Mouse (Mus musculus): ENCODE results near the gene Med18. TPM values are rescaled to one million over a fixed set of nuclear protein-coding genes. Genes with fewer than 3 reads are reported as not detected.

Med18 gene
- polyA plus RNA-seq, 1 experiment: 3.0 TPM

DNA sequence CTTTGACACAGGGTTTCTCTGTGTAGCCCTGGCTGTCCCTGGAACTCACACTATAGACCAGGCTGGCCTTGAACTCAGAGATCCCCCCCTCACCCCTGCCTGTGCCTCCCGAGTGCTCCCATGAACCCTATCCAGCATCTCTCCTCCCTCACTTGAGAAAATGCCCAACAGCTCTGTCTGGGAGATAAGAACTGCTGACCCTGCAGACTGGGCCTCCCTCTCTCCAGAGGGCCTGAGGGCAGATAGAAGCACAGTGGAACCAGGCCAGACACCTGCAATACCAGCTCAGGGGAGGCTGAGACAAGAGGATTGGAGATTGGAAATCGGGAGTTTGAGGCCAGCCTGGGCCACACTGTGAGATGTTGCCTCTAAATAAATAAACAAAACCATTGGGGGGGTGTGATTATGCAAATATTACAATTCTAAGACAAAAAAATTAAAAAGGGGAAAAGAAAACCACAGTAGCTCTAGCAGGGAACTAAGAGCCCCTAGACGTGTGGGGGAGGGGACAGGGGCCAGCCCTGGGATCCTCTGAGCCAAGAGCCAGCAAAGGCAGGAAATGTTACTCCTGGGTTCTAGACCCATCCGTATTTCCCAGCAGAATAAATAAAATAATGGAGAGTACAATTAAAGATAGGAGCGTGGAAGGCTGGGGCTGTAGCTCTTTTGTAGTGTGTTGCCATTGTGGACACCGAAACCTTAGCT is 41.5 kb upstream of the Med18 start:
- H3K4me3 ChIP-seq (ENCODE audit: control insufficient read depth, low read depth, low read length): no peak overlapping the region
- no peak overlapping the region for H3K27ac ChIP-seq (ENCODE audit: control insufficient read depth, insufficient read depth, low read depth, low read length)
- no peaks in the 10 kb centered on the region for H3K27me3 ChIP-seq (ENCODE audit: control insufficient read depth, insufficient read depth, low read length)
- no peaks in the 10 kb centered on the region for H3K36me3 ChIP-seq (ENCODE audit: control insufficient read depth, insufficient read depth, low read length)
- H3K4me1 ChIP-seq (ENCODE audit: control insufficient read depth, insufficient read depth, low read length): peaks cover 7% of the 10 kb centered on the region
- TF ChIP-seq POLR2A (IDR thresholded peaks at IDR 0.05; ENCODE audit: control insufficient read depth, low read depth, low read length): no peak

DNA sequence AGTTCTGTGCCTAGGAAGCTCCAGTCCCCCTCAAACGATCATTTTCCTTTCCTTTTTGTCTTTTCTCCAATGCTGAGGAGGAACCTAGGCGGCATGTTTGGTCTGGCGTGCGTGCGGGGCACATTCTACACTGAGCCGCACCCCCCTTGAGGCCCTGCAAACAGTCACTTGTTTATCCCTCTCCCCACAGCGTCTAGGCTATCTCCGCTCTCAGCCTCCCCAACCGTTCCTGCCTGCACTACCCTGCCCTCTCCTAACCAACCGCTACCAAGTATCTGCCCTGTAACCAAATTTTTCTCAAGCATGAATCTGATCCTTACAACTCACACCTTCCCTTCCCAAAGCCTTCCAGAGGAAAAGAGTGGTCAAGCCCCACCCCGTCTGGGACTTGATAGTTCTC is 39.6 kb upstream of the Med18 start:
- no peak overlapping the region for H3K4me3 ChIP-seq (ENCODE audit: control insufficient read depth, low read depth, low read length)

GRCm38 (mm10) chr4:132501639-132502038 is 37.9 kb upstream of the Med18 start:
- TF ChIP-seq CTCF (IDR thresholded peaks at IDR 0.05; ENCODE audit: control insufficient read depth, insufficient read depth, insufficient replicate concordance, low read depth, low read length): no peak
- no peak for TF ChIP-seq POLR2A (IDR thresholded peaks at IDR 0.05; ENCODE audit: control insufficient read depth, low read depth, low read length)
- Histone ChIP-seq H3K36me3 (ENCODE audit: control insufficient read depth, insufficient read depth, low read length) (peaks cover 4% of the 10 kb centered on the region), H3K27ac (ENCODE audit: control insufficient read depth, insufficient read depth, low read depth, low read length) (no peak overlapping the region), H3K27me3 (ENCODE audit: control insufficient read depth, insufficient read depth, low read length) (no peaks in the 10 kb centered on the region), H3K4me1 (ENCODE audit: control insufficient read depth, insufficient read depth, low read length) (no peaks in the 10 kb centered on the region), H3K4me3 (ENCODE audit: control insufficient read depth, low read depth, low read length) (no peak overlapping the region)

More for the DNA sequence above, 39.6 kb upstream of the Med18 start:
- Histone ChIP-seq H3K4me1 (ENCODE audit: control insufficient read depth, insufficient read depth, low read length) (no peaks in the 10 kb centered on the region; the same call in 1 of the 2 replicates), H3K27me3 (ENCODE audit: control insufficient read depth, insufficient read depth, low read length) (no peaks in the 10 kb centered on the region), H3K27ac (ENCODE audit: control insufficient read depth, insufficient read depth, low read depth, low read length) (0 out of 2 replicates have a peak overlapping the region, but pooled peaks have one; percentile 16), H3K36me3 (ENCODE audit: control insufficient read depth, insufficient read depth, low read length) (no peaks in the 10 kb centered on the region)
- no peak for TF ChIP-seq CTCF (IDR thresholded peaks at IDR 0.05; ENCODE audit: control insufficient read depth, insufficient read depth, insufficient replicate concordance, low read depth, low read length)
- no peak for TF ChIP-seq POLR2A (IDR thresholded peaks at IDR 0.05; ENCODE audit: control insufficient read depth, low read depth, low read length)

DNA sequence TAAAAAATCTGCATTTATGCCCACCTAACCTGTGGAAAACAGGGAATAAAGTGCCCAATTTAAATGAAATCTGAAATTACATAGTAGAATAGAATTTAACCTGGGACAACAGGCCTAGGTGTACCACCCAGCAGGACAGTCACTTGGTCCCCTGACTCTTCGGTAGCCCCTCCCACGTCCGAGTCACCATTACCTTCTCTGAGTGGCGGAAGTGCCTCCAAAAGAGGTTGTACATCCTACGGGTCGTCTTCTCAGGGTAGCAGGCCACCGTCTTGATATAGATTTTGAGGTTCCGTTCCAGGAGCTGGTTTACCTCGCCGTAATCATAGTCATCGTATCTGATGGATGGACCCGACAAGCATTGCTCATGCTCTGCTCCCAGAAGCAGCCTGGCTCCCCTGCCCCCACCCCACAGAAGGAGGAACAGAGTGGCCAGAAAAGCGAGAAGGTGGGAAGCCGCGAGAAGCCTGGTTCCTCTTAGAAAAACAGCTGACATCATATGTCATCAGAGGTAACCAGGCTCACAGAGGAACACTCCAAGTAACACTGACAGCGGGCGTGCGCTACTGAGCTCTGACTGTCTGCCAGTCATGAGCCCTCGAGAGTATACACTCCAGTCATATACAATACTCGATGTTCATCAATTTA is 30.7 kb upstream of the Med18 start:
- Histone ChIP-seq H3K27ac (ENCODE audit: control insufficient read depth, insufficient read depth, low read depth, low read length) (no peak overlapping the region), H3K27me3 (ENCODE audit: control insufficient read depth, insufficient read depth, low read length) (no peaks in the 10 kb centered on the region), H3K4me1 (ENCODE audit: control insufficient read depth, insufficient read depth, low read length) (peaks cover 2% of the 10 kb centered on the region), H3K36me3 (ENCODE audit: control insufficient read depth, insufficient read depth, low read length) (peaks cover 4% of the 10 kb centered on the region), H3K4me3 (ENCODE audit: control insufficient read depth, low read depth, low read length) (no peak overlapping the region)
- TF ChIP-seq CTCF (IDR thresholded peaks at IDR 0.05; ENCODE audit: control insufficient read depth, insufficient read depth, insufficient replicate concordance, low read depth, low read length) (no peak), POLR2A (IDR thresholded peaks at IDR 0.05; ENCODE audit: control insufficient read depth, low read depth, low read length) (no peak)

GRCm38 (mm10) chr4:132492178-132493060 is 28.7 kb upstream of the Med18 start:
- Histone ChIP-seq H3K36me3 (ENCODE audit: control insufficient read depth, insufficient read depth, low read length) (peaks cover 2% of the 10 kb centered on the region), H3K4me3 (ENCODE audit: control insufficient read depth, low read depth, low read length) (no peak overlapping the region), H3K27ac (ENCODE audit: control insufficient read depth, insufficient read depth, low read depth, low read length) (no peak overlapping the region), H3K4me1 (ENCODE audit: control insufficient read depth, insufficient read depth, low read length) (peaks cover 2% of the 10 kb centered on the region), H3K27me3 (ENCODE audit: control insufficient read depth, insufficient read depth, low read length) (no peaks in the 10 kb centered on the region)
- TF ChIP-seq POLR2A (IDR thresholded peaks at IDR 0.05; ENCODE audit: control insufficient read depth, low read depth, low read length) (no peak), CTCF (IDR thresholded peaks at IDR 0.05; ENCODE audit: control insufficient read depth, insufficient read depth, insufficient replicate concordance, low read depth, low read length) (no peak)

DNA sequence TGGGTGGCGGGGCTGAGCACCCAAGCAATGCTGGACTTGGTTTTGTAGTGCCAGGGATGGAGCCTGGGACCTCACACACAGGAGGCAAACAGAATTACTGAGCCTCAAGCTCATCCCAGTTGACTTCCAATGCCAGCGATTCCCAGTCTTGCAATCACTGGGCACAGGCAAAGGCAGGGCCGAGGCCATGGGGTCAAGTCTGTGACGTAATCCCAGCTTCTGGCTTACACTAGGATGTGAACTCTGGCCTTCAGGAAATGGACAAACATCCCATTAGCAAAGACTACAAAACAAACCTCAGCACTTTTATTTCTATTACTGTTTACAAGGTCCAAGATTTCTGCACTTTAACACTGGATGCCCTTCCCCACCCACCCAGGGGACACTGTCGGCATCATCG is 28.0 kb upstream of the Med18 start:
- no peak overlapping the region for H3K27ac ChIP-seq (ENCODE audit: control insufficient read depth, insufficient read depth, low read depth, low read length)
- no peak for TF ChIP-seq POLR2A (IDR thresholded peaks at IDR 0.05; ENCODE audit: control insufficient read depth, low read depth, low read length)
- TF ChIP-seq CTCF (IDR thresholded peaks at IDR 0.05; ENCODE audit: control insufficient read depth, insufficient read depth, insufficient replicate concordance, low read depth, low read length): no peak
- peaks cover under 1% of the 10 kb centered on the region for H3K36me3 ChIP-seq (ENCODE audit: control insufficient read depth, insufficient read depth, low read length)
- peaks cover 2% of the 10 kb centered on the region for H3K4me1 ChIP-seq (ENCODE audit: control insufficient read depth, insufficient read depth, low read length)
- no peaks in the 10 kb centered on the region for H3K27me3 ChIP-seq (ENCODE audit: control insufficient read depth, insufficient read depth, low read length)
- H3K4me3 ChIP-seq (ENCODE audit: control insufficient read depth, low read depth, low read length): no peak overlapping the region

DNA sequence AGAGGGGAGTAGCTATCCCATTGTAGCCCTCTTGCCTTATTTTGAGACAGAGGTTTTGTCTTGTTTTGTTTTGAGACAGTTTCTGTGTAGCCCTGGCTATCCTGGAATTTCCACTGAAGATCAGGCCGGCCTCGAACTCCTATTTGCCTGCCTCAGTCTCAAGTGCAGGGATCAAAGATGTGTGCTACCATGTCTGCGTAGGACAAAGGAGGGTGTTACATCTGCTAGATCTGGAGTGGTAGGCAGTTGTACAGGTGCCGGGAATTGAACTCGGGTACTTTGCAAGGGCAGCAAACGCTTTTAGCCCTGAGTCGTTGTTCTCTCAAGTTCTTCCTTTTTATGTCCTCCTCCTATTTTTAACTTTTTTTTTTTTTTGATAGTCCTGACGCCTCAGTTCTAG is 27.3 kb upstream of the Med18 start:
- H3K4me3 ChIP-seq (ENCODE audit: control insufficient read depth, low read depth, low read length): no peak overlapping the region
- TF ChIP-seq CTCF (IDR thresholded peaks at IDR 0.05; ENCODE audit: control insufficient read depth, insufficient read depth, insufficient replicate concordance, low read depth, low read length): no peak
- no peak for TF ChIP-seq POLR2A (IDR thresholded peaks at IDR 0.05; ENCODE audit: control insufficient read depth, low read depth, low read length)

More for the DNA sequence above, 27.3 kb upstream of the Med18 start:
- Histone ChIP-seq H3K27me3 (ENCODE audit: control insufficient read depth, insufficient read depth, low read length) (no peaks in the 10 kb centered on the region), H3K36me3 (ENCODE audit: control insufficient read depth, insufficient read depth, low read length) (no peaks in the 10 kb centered on the region; the same call in 1 of the 2 replicates), H3K27ac (ENCODE audit: control insufficient read depth, insufficient read depth, low read depth, low read length) (no peak overlapping the region), H3K4me1 (ENCODE audit: control insufficient read depth, insufficient read depth, low read length) (peaks cover 2% of the 10 kb centered on the region)
